Mouse (Mus musculus) c-Kit-negative CD71-positive TER-119-positive erythroid progenitor cells, embryonic 14.5 days (primary cell): ENCODE measurements around the gene Sirpb1b.
"Not testable (repeated sequence)": the region's sequence is repeated elsewhere in the genome, so short reads cannot be mapped to it uniquely, and the experiment has no call there.

Experiments used
- DNase-seq: peaks from one replicate; pipeline ENCODE4 v3.0.0-alpha.2; 2013; ENCODE audit warnings: low read depth, low spot score

Gene Sirpb1b

DNA sequence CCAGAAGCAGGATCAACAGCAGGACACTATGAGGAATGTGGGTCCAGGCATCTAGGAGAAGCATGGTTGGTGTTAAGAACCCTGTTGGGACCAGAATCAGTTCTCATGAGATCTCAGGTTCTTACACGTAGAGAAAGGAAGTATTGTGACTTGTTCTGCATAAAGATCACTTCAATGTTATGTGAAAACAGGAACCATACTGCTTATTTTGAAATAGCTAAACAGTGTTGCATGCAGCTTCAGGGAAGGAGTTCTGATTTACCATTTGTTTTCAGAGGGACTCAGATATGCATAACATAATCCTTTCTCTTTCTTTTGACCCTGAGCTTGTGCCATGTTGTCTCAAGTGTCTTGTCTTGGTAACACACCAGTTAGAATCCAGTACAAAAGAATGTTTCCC is at the start of gene Sirpb1b:
TSS of gene Sirpb1b (minus strand) at position 179 of the 400 bp plus-strand sequence.
- not testable (repeated sequence) for DNase-seq

DNA sequence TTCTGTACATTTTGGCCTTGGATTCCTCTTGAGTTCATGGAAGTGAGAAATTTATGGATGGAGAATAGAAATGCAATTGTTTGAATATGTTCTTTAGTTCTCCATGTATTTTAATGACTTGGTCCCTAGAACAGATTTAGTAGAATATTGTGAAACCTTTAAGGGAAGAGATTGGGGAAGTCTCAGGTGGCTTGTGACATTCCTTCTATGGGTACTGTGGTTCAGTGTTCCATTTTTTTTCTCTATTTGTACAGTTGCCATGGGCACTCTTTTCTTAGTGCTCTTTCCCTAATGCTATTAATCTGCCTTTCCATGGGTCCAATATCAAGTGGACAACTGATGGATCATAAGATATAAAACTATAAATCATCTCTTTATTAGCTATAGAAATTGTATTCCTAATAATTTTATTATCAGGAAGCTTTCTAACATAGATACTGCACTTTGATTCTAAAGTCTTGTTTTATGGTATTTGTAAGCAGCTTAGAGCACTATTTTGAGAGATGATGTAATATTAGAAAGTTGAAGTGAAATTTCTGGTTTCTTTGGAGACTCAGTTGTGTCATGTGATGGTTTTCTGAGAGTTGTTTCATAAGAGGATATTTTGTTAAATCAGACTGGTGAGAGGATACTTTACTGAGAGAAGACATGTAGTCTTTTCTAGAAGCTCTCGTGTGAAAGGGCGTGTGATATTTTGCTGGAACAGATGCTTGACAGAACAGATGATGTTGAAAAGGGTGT is 15.7 kb upstream of the Sirpb1b start:
- DNase-seq, result not testable (repeated sequence)

DNA sequence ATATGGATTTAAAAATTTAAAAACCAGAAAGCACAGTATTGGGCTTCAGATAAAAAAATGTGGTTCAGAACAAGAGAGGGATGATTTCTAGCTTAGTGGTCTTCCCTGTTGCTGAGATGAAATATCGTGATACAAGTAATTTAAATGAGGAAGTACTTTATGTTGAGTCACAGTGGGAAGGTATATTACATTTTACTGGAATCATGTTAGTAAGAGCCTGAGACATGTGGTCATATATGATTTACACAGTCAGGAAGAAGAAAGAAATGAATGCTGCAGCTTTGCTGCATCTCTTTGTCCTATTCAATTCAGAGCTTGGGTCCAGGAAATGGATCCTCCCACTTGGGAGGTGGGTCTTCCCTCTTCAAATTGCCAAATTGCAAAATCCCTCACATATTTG is 11.8 kb upstream of the Sirpb1b start:
- DNase-seq, result not testable (repeated sequence)

DNA sequence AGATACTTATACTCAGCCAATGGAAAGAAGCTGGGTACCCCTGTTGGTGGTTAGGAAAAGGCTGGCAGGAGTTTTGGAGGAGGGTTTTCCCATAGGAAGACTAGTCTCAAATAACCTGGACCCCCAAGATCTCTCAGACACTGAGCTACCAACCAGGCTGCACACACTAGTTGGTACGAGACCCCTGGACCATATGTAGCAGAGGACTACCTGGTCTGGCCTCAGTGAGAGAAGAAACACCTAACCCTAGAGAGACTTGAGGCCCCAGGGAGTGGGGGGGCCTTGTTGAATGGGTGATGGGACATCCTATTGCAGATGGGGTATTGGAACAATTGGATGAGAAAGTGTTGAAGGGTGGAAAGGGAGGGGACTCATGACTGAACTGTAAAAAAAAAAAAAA is 8.6 kb upstream of the Sirpb1b start:
- DNase-seq, result no peak

DNA sequence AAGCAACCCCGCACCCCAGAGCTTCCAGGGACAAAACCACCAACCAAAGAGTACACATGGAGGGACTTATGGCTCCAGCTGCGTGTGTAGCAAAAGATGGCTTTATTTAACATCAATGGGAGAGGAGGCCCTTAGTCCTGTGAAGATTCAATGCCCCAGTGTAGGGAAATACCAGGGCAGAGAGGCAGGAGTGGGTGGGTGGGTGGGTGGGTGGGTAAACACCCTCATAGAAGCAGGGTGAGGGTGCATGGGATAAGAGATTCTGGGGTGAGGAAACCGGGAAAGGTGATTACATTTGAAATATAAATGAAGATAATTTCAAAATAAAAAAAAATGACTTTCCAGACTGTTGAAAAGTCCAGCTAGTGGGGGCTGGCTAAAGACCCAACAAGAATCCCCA is 8.1 kb upstream of the Sirpb1b start:
- DNase-seq, result not testable (repeated sequence)

DNA sequence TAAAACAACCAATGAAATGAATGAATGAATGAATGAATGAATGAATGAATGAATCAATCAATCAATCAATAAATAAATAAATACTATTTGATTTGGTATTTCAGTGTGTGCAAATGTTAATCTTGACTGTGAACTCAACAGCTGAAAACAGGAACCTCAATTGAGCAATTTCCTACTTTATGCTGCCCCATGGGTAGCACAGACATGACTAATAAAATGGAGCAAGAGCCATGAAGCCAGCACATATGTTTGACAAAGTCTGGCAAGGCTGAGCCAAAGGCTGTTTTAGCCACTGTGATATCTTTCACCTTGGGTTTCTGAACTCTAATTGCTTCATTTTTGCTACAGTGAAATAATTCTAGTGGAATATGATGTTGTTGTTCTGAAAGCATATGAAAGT is 1.6 kb upstream of the Sirpb1b start:
- DNase-seq, result not testable (repeated sequence)

DNA sequence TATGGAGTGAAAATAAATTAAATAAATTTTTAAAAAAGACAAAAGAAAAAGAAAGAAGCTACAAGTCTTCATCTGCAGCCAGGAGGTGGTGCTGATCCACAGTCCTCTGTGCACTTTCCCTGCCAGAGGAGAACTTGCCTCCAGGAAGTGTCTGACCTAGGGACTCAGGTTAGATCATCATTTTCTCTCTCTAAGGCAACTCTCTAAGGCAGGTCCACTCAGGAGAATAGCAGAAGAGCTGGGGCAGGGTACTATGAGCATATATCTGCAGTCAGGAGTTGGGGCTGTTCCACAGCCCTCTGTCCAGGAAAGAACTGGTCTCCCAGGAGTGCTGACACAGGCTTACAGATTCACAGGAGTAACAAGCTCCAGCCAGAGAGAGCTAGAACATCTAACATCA is 46.3 kb downstream of the Sirpb1b start:
- no peak for DNase-seq

DNA sequence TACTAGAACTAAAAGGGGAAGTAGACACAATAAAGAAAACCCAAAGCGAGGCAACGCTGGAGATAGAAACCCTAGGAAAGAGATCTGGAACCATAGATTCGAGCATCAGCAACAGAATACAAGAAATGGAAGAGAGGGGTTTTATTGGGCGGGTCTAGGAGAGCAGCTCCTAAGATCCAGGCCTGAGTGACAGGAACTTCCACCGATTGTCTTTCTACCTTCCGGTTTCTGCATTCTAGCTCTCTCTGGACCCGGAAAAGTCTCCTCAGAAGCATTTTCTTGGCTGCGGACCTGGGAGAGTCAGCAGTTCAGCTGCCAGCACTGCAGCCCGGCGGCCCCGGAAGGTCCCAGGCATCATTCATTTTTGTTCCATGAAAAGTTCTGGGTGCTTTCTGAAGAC is 61.3 kb downstream of the Sirpb1b start:
- not testable (repeated sequence) for DNase-seq

DNA sequence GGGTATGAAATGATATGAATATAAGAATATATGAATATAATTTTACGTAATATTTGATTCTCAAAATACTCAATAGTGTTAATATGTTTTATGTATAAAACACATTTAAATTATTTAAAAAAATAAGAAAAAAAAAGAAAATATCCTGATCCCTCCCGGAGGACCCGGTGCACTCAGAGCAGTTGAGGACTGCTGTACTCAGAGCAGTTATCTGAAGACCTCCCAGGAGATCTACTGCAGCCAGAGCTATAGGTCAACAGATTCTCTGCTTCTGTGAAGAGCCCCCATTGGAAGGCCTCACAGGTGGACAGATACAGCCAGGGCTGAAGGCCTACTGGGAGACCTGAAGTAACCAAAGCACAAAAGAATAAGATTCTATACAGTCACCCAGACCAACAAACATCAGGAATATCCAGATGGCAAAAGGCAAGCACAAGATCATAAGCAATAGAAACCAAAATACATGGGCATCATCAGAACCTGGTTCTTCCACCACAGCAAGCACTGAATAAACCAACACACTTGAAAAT is 67.0 kb downstream of the Sirpb1b start:
- DNase-seq, result not testable (repeated sequence)

DNA sequence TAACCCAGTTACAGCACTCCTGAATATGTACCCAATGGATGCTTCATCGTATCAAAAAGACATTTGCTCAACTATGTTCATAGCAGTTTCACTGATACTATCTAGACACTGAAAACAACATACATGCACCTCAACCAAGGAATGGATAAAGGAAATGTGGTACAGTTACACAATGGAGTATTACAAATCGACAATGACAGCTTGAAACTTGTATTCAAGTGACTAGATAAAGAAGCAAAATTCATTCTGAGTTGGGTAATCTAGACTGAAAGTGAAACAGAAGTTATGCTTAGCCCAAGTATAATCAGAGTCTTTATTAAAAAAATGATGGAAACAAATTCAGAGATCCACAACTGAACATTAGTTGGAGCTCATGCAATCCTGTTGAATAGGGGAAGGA is 100.0 kb downstream of the Sirpb1b start:
- not testable (repeated sequence) for DNase-seq

DNA sequence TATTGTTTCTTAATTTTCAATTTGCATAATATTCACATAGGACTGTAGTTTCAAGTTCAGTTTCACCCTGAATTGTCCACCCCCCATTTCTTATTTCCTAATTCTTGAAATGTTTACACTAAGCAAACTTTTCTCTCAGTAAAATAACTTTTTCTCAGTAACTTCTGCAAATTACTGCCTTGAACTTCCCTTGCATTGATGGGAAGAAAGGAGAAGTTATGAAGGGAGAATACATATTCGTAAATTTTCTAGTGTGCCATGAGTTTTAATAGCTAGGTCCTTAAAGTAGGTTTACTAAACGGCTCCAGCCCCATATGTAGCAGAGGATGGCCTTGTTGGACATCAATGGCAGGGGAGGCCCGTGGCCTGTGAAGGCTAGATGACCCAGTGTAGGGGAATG is 104.7 kb downstream of the Sirpb1b start:
- not testable (repeated sequence) for DNase-seq
